Mouse (Mus musculus): Measurements from ENCODE around the gene 4933405L10Rik. TPM values are rescaled to one million over a fixed set of nuclear protein-coding genes. Genes with fewer than 3 reads are reported as not detected.

4933405L10Rik gene
- polyA plus RNA-seq, 1 experiment from 2014 or later: not detected

- Histone ChIP-seq H3K9ac (ENCODE audit: low read length) (peak within 1 kb of the TSS; percentile 80), H3K27me3 (ENCODE audit: control insufficient read depth, insufficient read depth, low read length) (no peaks in the 10 kb centered on the region), H3K27ac (ENCODE audit: low read length) (peak within 1 kb of the TSS; percentile 63; the same call in 1 of the 2 replicates), H3K36me3 (ENCODE audit: control insufficient read depth, insufficient read depth, low read length) (no peaks in the 10 kb centered on the region), H3K4me2 (ENCODE audit: low read depth, low read length) (peak within 1 kb of the TSS; percentile 65), H3K4me1 (ENCODE audit: control insufficient read depth, insufficient read depth, low read length) (no peaks in the 10 kb centered on the region; the same call in 1 of the 2 replicates), H3K4me3 (replicated peaks; ENCODE audit: low read length) (peak within 1 kb of the TSS; percentile 82), H3K9me3 (replicated peaks; ENCODE audit: control insufficient read depth, low read length) (no peaks in the 10 kb centered on the region)
- ATAC-seq (ENCODE audit: insufficient read depth, low FRiP score): peak; percentile 98
- 2% methylated on average over 57 of the region's 57 CpGs for WGBS
These were observed 51.0 kb downstream of the 4933405L10Rik start, which contains the start of gene Gfod2 for GRCm38 (mm10) chr8:105758277-105759108. Gene Gfod2 (minus strand): TSS chr8:105758664.

Other genes starting within 250 kb of the 4933405L10Rik start
- 70.3 and 79.3 TPM in 2 replicates for gene Tppp3, start 236.1 kb upstream of the 4933405L10Rik start, polyA plus RNA-seq (2015; fragmentation: Nextera tagmentation; extraction: Ambion mirVana)
- gene Zdhhc1, start 210.8 kb upstream of the 4933405L10Rik start, polyA plus RNA-seq (2015; fragmentation: Nextera tagmentation; extraction: Ambion mirVana): 33.8 and 34.6 TPM in 2 replicates
- 2.5 and 2.8 TPM in 2 replicates for gene Hsd11b2, start 188.9 kb upstream of the 4933405L10Rik start, polyA plus RNA-seq (2015; fragmentation: Nextera tagmentation; extraction: Ambion mirVana)
- 83.5 and 90.6 TPM in 2 replicates for gene Atp6v0d1, start 141.6 kb upstream of the 4933405L10Rik start, polyA plus RNA-seq (2015; fragmentation: Nextera tagmentation; extraction: Ambion mirVana)
- gene Ripor1, start 102.4 kb upstream of the 4933405L10Rik start, polyA plus RNA-seq (2015; fragmentation: Nextera tagmentation; extraction: Ambion mirVana): 21.9 and 23.3 TPM in 2 replicates
- 76.0 and 76.1 TPM in 2 replicates for gene Ctcf, start 71.1 kb upstream of the 4933405L10Rik start, polyA plus RNA-seq (2015; fragmentation: Nextera tagmentation; extraction: Ambion mirVana)
- 0.81 and 0.99 TPM in 2 replicates for gene Agrp, start 70.3 kb upstream of the 4933405L10Rik start, polyA plus RNA-seq (2015; fragmentation: Nextera tagmentation; extraction: Ambion mirVana)
- 0.55 and 0.74 TPM in 2 replicates for gene Carmil2, start 21.4 kb upstream of the 4933405L10Rik start, polyA plus RNA-seq (2015; fragmentation: Nextera tagmentation; extraction: Ambion mirVana)
- 47.9 and 54.0 TPM in 2 replicates for gene Acd, start 6.6 kb upstream of the 4933405L10Rik start, polyA plus RNA-seq (2015; fragmentation: Nextera tagmentation; extraction: Ambion mirVana)
- gene Pard6a, start 6.5 kb upstream of the 4933405L10Rik start, polyA plus RNA-seq (2015; fragmentation: Nextera tagmentation; extraction: Ambion mirVana): 13.2 and 16.5 TPM in 2 replicates
- gene Enkd1, start 555 bp downstream of the 4933405L10Rik start, polyA plus RNA-seq (2015; fragmentation: Nextera tagmentation; extraction: Ambion mirVana): 13.8 and 14.9 TPM in 2 replicates
- 18.1 and 24.7 TPM in 2 replicates for gene Gfod2, start 51.0 kb downstream of the 4933405L10Rik start, polyA plus RNA-seq (2015; fragmentation: Nextera tagmentation; extraction: Ambion mirVana)
- 13.7 and 14.1 TPM in 2 replicates for gene Ranbp10, start 119.7 kb downstream of the 4933405L10Rik start, polyA plus RNA-seq (2015; fragmentation: Nextera tagmentation; extraction: Ambion mirVana)
- 0.10 and 0.18 TPM in 2 replicates for gene Tsnaxip1, start 120.1 kb downstream of the 4933405L10Rik start, polyA plus RNA-seq (2015; fragmentation: Nextera tagmentation; extraction: Ambion mirVana)
- 39.4 and 41.0 TPM in 2 replicates for gene Cenpt, start 145.6 kb downstream of the 4933405L10Rik start, polyA plus RNA-seq (2015; fragmentation: Nextera tagmentation; extraction: Ambion mirVana)
- 49.3 and 54.5 TPM in 2 replicates for gene Thap11, start 147.5 kb downstream of the 4933405L10Rik start, polyA plus RNA-seq (2015; fragmentation: Nextera tagmentation; extraction: Ambion mirVana)
- gene Nutf2, start 152.9 kb downstream of the 4933405L10Rik start, polyA plus RNA-seq (2015; fragmentation: Nextera tagmentation; extraction: Ambion mirVana): 140 and 208 TPM in 2 replicates
- 41.8 and 46.4 TPM in 2 replicates for gene Edc4, start 173.2 kb downstream of the 4933405L10Rik start, polyA plus RNA-seq (2015; fragmentation: Nextera tagmentation; extraction: Ambion mirVana)
- gene Nrn1l, start 185.9 kb downstream of the 4933405L10Rik start, polyA plus RNA-seq (2015; fragmentation: Nextera tagmentation; extraction: Ambion mirVana): 0.55 TPM in 1 of 2 replicates, not detected in the other
- 30.4 and 33.1 TPM in 2 replicates for gene Pskh1, start 192.8 kb downstream of the 4933405L10Rik start, polyA plus RNA-seq (2015; fragmentation: Nextera tagmentation; extraction: Ambion mirVana)
- 3.9 and 5.9 TPM in 2 replicates for gene Ctrl, start 226.2 kb downstream of the 4933405L10Rik start, polyA plus RNA-seq (2015; fragmentation: Nextera tagmentation; extraction: Ambion mirVana)
- 55.0 and 59.5 TPM in 2 replicates for gene Psmb10, start 230.8 kb downstream of the 4933405L10Rik start, polyA plus RNA-seq (2015; fragmentation: Nextera tagmentation; extraction: Ambion mirVana)
- 4.2 and 5.0 TPM in 2 replicates for gene Lcat, start 235.7 kb downstream of the 4933405L10Rik start, polyA plus RNA-seq (2015; fragmentation: Nextera tagmentation; extraction: Ambion mirVana)